Mouse (Mus musculus): ENCODE data around the gene Thy1. TPM values are rescaled to one million over a fixed set of nuclear protein-coding genes. Genes with fewer than 3 reads are reported as not detected.

Thy1 gene
- total RNA-seq, 2 experiments from 2014 or later, result 7.5 to 16.7 TPM

DNA sequence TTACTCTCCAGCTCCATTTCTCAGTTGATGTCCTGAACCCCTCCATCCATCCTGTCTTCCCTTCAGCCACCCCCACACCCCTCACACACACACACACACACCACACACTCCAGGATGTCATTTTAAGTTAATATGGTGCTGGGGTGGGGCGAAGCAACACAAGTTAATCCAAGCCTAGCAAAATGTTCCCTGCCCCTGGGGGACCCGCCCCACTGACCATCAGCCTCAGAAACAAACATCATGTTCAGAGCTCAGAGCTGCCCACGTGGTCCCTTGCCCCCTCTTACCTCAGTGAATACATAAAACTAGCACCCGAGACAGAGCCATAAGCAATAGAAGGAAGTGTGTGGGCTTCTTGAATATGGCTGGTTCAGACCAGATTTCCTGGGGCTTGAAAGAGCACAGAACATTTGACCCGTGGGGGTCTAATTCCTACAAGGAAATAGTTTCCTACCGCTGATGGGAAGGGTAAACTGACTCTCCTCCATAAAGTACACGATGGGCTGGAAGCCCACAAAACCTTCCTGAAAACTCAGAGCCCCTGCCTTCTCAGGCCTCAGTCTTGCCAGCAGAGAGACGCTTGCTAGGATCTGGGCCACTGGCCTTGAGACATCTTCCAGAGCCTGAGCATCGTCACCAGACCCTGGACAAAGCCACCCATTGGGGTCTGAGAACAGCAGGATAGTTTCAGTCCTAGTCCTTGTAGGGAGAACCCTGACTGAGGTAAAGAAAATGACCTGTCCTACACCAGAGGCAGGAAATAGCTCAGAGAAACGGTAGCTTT is 37.0 kb downstream of the Thy1 start:
- ATAC-seq (ENCODE audit: poor library complexity, severe bottlenecking), result no peak

DNA sequence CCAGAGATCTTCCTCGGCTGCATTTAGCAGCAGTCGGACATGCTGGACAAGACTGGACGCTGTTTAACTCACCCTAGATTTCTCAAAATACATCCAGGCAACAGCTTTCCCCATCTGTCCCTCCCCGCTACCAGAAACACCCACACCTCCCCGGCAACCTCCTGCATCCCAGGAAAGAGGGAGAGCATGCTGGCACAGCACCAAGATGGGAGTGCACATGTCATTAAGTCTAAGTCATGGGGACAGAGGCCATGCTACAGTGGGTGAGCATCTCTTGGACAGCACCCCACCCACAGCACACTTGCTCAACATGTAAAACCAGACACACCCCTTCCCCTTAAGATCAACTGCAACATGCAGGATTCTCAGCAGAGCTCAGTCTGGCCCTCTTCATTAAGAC is 37.8 kb downstream of the Thy1 start:
- ATAC-seq (ENCODE audit: poor library complexity, severe bottlenecking), result peak; percentile 34

DNA sequence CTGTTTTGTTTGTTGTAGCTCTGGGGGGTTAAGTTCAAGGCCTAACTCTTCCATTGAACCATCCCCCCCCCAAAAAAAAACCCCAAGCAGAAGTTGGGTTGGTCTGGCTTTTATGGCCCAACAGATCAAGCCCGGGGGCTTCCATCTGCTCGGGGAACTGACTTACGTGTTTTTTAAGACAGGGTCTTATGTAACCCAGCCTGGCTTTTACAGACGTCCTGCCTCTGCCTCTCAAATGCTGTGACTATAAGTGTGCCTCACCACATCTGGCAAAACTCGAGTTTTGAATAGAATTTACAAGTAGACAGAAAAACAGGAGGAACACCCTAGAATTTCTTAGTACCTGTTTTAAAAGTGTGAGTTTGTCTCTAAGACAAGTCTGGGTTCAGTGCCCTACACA is 38.4 kb downstream of the Thy1 start:
- no peak for ATAC-seq (ENCODE audit: poor library complexity, severe bottlenecking)

DNA sequence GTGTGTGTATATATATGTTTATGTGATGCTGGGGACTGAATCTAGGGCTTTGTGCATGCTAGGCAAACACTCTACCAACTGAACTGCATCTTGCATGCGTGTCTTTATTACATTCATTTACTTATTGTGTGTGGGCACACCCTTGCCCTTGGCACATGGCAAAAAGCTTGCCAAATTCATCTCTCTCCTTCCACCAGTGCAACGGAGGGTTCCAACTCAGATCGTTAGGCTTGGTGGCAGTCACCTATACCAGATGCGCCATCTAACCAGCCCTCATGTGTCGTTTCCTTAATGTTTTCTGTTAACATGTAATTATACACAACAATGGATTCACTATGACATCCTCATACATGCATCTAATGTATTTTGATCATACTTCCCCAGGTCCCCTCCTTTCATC is 39.1 kb downstream of the Thy1 start:
- no peak for ATAC-seq (ENCODE audit: poor library complexity, severe bottlenecking)

DNA sequence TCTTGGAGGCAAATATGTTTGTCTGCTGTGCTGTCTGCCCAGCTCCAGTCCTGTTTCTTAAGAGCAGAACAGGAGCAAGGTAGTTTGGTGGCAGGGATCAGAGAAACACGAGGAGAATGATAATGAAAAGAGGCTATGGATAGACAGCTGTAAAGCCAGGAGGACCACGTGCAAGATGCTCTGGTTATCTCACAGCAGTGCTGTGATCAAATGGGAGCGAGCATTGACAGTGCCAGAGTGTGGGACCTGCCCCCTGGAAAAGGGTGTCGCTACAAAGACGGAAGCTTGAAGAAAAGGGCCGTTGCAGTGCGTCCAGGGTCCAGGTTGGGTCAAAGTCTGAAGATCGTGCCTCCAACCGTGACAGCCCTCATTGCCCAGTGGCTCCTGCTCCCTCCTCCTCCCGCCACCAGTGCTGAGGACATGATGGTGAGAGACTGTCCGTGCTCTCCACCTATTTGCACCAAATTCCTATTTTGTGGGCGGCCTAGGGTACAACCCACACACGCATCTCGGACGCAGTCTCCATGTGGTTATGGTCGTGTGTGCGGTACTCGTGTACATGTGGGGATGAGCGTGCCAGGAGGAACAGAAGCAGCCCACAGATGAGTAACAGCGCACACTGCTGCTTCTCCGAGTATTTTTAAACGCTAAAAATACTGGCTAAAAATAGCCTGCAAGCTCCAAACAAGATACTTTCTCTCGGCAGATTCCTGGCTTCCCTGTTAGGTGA is 40.4 kb downstream of the Thy1 start:
- ATAC-seq (ENCODE audit: poor library complexity, severe bottlenecking), result no peak

DNA sequence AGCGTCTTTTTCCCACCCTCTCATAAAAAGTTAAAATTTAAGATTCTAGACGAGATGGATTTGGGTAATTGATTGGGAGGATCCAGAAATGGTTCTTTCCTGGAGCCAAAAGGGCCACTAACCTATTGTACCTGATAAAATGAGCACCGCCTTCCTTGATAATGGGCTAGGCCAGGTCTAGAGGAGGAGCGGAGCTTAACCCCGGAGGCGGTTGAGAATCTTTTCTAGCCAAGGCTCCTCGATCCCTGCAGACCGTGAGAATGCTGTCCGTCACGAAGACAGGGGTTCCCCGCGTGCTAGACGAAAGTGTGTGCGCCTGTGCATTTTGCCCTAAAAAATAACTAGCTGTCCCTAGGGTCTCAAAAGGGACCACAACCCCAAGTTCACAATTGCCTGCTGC is 41.1 kb downstream of the Thy1 start:
- ATAC-seq (ENCODE audit: poor library complexity, severe bottlenecking), result no peak

DNA sequence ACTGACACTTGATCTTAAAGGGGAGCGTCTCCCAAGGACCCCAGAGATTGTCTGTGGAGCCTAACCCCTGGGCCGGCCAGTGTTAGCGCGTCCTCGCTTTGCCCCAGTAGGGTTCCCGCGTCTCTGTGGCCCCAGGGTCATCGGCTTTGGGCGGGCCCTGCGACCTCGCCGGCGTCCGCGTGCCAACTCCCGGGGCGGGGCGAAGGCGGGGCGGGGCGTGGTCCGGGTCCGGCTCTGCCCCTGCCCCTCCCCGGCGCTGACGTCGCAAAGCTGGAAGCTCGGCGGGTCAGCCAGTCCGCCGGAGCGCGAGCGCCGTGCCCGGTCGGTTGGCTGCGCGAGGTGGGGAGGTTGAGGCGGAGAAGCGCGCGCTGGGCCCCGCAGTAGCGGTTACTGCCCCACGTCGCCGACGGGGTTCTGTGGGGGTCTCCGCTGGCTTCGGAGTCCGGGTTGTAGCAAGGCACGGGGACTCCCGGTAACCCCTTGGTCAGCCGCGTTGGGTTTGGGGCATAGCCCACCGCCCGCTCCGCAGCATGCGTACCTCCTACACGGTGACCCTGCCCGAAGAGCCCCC is 41.6 kb downstream of the Thy1 start:
- peak; percentile 72 for ATAC-seq (ENCODE audit: poor library complexity, severe bottlenecking)

DNA sequence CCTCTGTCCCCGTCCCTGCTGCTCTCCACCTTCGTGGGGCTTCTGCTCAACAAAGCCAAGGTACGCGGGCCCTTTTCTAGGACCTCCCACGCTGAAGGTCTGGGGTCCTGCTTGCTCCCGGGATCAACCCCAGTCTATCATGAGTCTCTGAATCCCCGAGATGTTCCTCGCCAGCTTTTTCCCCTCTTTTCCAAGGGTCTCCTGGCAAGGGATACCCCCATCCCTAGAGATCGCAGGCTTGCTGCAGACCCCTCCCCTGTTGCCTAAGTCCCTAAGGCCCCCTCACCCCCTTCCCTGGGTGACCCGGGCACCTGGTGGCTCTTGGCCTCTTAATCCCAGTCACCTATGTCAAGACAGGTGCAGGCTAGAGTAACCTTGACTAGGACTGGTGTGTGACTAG is 42.1 kb downstream of the Thy1 start:
- ATAC-seq (ENCODE audit: poor library complexity, severe bottlenecking), result no peak

DNA sequence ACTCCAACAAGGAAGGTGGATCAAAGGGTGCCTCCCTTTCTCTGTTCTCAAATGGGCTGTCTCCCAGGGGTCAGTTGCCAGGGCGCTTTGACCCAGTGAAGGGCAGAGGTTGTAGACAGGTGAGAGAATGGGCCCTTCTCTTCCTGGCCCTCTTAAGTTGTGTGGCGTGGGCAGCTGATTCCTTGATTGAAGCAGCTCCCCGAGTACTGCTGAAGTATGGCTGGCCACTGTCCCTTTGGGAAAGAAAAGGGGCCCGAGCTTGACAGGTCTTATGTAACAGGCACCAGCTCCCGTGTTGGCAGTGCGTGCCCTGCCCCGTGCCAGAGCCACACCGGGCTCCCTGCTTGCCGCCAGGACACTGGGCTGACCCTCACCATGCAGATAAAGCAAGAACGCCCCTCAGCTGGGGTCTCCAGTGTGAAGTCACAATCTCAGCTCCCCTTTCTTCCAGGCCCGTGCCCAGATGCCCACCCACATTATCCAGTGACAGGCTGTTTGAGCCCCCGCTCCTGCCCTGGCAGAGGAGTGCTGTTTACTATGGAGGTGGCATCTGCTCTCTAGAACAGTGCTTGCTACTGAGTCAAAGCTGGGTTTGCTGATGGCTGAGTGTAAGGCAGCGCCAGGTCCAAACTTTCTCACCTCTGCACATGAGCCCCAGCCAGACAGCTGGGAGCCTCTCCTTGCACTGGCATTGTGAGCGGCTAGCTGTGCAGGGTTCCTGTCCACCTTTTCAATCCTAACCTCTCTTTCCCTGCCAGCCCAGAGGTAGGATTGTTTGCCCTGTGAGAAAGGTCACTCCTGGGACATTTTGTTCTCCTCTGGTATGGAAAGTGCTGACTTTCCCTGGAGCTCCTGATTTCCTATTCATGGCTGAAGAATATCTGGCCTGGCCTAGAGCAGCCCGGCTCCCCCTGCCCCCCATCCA is 42.8 kb downstream of the Thy1 start:
- ATAC-seq (ENCODE audit: poor library complexity, severe bottlenecking), result no peak

DNA sequence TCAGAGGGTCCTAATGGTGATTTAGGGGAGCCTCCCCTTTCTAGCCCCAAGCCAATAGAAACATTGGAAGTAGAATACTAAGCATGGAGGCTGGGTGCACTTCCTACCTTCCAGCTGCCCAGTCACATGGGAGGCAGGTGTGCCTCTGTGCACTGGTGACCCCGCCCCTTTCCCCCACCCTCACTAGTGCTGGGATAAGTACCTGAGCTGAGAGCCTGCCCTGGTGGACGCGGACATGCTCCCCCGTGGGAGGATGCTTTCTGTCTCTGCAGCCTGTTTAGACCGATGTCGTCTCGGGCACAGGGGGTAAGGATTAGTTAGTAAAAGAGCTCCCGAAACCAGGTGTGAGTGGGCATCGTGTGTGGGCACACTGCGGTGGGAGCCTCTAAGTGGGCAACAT is 43.8 kb downstream of the Thy1 start:
- ATAC-seq (ENCODE audit: poor library complexity, severe bottlenecking), result no peak

DNA sequence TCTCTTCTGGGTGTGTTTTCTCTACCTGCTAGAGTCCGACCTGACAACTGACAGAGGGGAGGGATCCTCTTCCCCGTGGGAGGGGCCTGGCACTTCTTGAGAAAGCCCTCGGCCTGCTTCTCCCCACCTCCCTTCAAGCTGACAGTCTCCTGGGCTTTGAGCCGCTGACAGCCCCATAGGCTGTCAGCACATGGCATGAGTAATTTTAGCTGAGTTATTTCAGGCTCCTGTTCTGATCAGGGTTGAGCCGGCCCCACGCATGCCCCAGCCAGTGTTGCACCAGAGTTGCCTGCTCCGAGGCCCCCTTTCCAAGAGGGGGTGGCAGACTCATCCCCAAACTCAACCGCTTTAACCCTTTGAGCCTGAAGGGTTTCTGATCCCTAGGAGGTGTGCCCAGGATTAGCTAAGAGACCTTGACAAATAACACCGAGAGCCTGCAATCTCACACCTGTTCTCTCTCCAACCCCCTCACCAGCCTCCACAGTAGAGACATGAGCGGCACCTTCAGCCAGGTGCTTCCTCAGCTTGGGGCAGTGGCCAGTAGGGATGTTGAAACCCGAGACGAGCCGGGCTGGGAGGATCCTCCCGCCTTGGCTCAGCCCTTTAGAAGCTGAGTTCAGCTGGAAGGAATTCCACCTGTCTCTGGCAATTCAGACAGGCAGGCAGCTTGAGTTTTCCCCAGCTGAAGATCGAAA is 44.7 kb downstream of the Thy1 start:
- no peak for ATAC-seq (ENCODE audit: poor library complexity, severe bottlenecking)

DNA sequence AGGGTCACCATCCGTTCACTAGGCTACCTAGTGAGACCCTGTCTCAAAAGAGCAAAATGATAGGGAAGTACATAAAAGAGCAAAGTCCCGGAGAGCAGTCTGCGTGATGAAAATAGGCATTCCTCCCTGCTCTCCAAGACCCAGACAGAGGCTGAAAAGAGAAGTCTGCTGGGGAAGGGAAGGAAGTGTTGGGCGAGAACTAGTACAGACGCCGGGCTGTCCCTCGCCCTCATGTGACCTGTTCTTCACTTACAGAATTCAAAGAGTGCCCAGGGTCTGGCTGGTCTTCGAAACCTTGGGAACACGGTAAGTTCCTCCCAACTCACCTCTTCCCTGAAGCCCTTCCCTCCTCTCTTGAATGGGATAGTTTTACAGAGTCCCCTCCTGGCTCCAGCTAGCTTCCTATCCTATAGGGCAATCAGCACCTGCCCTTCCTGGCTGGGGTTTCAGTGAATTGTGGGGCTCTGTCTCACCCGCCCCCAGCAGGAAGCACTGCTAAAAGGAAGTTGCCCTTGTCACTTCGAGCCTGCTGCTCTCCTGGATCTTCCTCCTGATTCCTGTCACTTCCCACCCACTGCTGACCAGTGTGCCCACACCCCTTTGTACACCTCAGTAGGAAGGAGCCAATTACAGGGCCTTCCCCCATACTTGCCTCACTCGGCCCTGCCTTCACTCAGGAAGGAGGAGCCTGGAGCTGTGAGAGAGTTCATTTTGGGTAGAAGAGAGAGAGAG is 45.9 kb downstream of the Thy1 start:
- peak; percentile 60 for ATAC-seq (ENCODE audit: poor library complexity, severe bottlenecking)

DNA sequence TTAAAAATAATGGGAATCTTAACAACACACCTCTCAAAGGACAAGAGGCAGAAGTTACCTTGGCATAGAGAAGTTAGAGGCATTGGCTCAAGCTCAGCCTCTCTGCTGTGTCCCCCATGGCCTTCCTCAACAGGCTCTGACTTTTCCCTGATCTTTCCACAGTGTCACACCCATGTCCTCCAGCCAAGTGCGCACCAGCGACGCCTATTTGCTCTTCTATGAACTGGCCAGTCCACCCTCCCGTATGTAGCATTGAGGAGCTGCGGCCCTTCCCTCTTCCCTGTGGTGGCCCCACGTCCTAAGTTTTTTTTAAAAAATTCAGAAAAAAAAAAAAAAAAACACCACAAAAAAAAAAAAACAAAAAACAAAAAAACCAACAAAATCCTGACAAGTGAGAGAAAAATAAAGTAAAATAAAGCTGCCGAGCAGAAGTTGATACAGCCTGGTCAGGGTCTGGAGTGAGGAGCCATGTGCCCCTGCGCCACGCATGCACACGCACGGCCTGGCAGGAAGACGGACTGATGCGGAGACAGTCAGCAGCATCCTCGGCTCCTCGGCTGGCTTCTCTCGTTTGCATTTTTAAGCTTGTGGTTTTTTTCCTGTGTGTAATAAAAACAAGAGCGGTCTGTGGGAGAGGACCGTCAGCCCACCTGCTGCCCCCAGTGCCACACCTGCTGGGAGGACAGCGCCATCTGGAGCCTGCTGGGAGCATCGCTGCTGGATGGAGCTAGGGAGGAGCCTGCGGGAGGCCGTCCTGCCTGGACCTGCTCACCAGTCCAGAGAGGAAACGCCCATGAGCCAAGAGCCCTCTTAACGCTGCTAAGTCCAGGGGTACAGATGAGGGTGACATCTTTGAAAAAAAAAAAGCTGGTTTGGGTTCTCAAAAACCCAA is 50.7 kb downstream of the Thy1 start:
- ATAC-seq (ENCODE audit: poor library complexity, severe bottlenecking), result peak; percentile 60

DNA sequence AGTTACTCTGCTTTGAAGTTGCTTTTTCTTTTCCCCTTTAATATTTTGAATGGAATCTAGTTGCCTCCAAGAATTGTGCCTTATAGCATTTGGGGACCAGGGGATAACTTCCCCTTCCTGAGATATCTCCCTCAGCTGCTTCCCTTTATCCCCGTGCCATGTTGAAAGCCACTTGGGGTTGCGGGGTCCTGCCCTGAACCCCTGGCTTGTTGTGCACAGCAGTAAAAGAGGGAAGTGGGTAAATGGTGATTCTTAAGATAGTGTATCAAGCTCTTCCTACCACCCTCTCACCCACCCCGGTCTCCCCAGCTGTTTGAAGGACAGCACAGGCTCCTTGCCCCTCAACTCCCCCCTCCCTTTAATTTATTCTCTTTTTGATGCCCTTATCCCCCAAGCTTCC is 51.6 kb downstream of the Thy1 start:
- peak; percentile 66 for ATAC-seq (ENCODE audit: poor library complexity, severe bottlenecking)

DNA sequence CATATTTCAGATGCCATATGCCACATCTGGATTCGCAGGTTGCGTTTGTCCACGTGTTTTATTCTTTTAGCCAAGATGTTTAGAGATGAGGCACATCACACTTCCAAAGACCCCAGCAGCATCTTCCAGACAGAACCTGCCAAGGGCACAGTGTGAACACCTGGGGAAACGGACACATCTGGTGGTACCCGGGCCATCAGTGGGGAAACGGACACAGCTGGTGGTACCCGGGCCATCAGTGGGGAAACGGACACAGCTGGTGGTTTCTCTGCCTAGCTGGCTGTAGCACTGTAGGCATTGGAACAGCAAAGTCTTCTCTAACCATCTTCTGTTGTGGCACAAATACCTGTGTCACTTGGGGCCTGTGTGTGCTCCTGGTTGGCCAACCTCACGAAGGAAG is 52.6 kb downstream of the Thy1 start:
- no peak for ATAC-seq (ENCODE audit: poor library complexity, severe bottlenecking)

DNA sequence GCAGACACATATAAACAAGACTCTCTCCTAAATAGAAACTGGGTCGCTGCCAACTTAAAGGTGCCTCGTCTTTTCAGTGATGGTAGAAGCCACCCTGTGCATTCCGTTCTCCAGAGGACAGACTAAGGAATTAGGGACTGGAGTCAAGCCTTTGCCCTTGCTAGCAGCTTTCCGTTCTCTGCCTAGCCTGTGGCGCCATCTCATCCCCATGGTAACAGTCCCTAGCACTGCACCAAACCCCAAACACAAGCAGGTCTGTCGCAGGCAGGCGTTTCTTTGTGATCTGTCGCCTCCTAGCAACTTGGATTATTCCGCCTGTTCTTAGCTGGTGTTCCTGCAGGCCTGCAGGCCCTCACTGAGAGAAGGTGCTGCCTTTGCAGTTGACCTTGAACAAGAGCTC is 53.4 kb downstream of the Thy1 start:
- ATAC-seq (ENCODE audit: poor library complexity, severe bottlenecking), result no peak
